Mouse (Mus musculus) cerebellum, adult 2 months (tissue): Measurements from ENCODE around the gene Traf2. TPM values are rescaled to one million over a fixed set of nuclear protein-coding genes. Genes with fewer than 3 reads are reported as not detected.

ENCODE experiments used
- DNase-seq, 2 experiments: peaks; one replicate each; pipeline ENCODE4 v3.0.0; 2021
- H3K27ac ChIP-seq: fragments of 200-500 bp; 2 replicates; pipeline ENCODE4 v1.5.1; 2012; ENCODE audit warnings: low read length, control low read depth, inconsistent platforms; ENCODE audit not compliant: insufficient read depth
- H3K27me3 ChIP-seq: fragments of 200-500 bp; 2 replicates; pipeline ENCODE4 v1.6.1; 2012; ENCODE audit warnings: inconsistent platforms, mild to moderate bottlenecking, low read length, moderate library complexity; ENCODE audit not compliant: control insufficient read depth, insufficient read depth
- H3K4me1 ChIP-seq: fragments of 200-500 bp; 2 replicates; pipeline ENCODE4 v1.6.1; 2011; ENCODE audit warnings: low read length; ENCODE audit not compliant: control insufficient read depth, insufficient read depth
- H3K4me3 ChIP-seq: fragments of 200-500 bp; replicated peaks from 2 replicates; pipeline ENCODE3; 2011; ENCODE audit warnings: mild to moderate bottlenecking, low read depth, low read length, control low read depth; ENCODE audit not compliant: insufficient read depth
- CTCF ChIP-seq: fragments of 200-500 bp; IDR thresholded peaks from 2 replicates; pipeline ENCODE4 v1.5.1; 2011; ENCODE audit warnings: low read depth, mild to moderate bottlenecking, control low read depth, low read length, moderate library complexity, borderline replicate concordance; ENCODE audit not compliant: insufficient read depth
- POLR2A ChIP-seq: fragments of 200-500 bp; IDR thresholded peaks from 2 replicates; pipeline ENCODE4 v1.6.1; 2011; ENCODE audit warnings: low read length, control low read depth, borderline replicate concordance; ENCODE audit not compliant: insufficient read depth
- WGBS: fragments of 180-500 bp; shearing (Covaris S2); methylation state at CpG from one replicate; pipeline ENCODE4 v1.1.7; 2018; 5-methylcytosine and 5-hydroxymethylcytosine counted together
- polyA plus RNA-seq: library from polyadenylated mRNA; depleted of rRNA; stranded (reverse); fragments of >200 nt; gene quantifications from 2 replicates; pipeline ENCODE4 v1.2.3, GENCODE M21; 2012

Traf2 gene
- polyA plus RNA-seq, 1 experiment: 12.3 TPM

DNA sequence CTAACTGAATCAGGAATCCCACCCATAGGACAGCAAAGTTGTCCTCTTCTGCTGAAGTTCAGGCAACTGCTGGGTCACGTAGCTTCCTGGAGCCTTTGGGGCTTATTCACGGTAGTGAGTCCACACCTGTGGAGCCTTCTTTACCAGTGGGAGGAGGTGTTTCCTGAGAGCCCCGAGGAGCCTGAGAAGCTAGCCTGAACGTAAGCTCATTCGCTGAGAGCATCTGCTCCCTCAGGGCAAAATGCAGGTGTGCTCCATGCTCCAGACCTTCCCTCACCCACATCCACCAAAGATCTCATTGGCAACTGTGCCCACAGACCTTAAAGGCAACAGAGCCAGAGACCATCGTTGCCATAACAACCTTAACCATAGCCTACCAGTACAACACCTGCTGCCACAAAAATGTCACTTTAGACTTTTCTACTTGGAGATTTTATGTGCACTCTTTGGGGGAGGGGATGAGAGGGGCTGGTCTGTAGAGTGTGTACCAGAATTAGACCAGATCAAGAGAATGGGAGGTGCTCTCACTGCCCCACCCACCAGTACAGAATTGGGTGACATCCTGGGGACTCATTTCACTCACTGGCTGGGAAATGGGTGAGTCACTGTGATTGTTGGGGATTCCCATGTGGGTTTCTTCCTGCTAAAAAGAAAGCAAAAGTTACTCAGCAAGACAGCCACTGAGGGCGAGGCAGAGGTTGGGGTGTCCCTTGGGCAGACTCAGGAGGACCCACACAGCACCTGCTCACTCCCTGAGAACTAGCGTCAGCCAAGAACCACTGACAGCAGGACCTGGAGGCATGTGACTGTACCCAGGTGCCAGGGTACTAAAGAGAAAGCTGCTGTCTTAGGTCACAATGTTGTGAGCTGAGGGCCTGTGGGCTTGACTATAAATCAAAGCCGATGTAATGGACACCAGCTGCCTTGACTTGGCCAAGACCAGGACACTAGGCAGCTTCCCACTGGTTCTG is 2.6 kb upstream of the Traf2 start:
- Histone ChIP-seq H3K27me3 (no peaks in the 10 kb centered on the region), H3K27ac (no peak overlapping the region), H3K4me3 (no peak overlapping the region), H3K4me1 (0 out of 2 replicates have a peak, but pooled peaks cover 3% of the 10 kb centered on the region)
- TF ChIP-seq CTCF (no peak), POLR2A (no peak)
- DNase-seq: peak in 1 of 2 experiments; percentile 7
- WGBS: 73% methylated on average over 9 of the region's 9 CpGs

DNA sequence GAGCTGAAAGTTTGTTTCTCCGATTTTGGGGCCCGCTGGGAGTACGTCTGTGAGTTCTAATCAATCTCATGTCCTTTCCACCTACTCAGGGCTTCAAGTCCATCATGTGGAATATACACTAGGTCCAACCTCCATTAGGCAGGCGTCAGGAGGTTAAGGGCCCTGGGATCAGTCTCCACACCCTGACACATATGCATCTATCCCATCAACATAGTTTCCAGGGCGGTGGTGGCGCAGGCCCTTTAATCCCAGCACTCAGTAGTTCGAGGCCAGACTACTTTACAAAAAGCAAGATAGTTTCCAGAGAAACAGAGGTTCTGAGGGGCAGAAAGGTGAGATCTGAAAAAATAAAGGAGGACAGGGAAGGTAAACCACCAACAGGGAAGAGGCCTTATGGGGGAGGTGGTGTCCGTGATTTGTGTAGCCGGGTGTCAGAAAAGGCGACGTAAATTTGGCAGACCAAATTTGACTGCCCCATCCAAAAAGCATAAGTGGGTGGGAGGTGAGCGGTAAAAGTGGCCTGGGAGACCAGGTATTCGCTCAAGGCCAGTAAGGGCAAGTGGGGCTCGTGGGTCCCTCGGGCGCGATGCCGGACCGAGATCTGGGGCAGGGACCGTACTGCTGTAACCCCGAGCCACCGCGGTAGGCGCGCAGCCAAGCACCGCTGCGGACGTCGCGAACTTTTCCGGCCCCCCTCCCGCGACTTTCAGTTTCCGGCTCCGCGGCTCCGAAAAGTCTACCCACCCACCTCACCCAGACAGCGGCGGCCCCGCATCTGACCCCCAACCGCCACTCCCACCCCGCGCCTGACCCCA is 537 bp downstream of the Traf2 start:
- TF ChIP-seq POLR2A: no peak
- 9% methylated on average over 42 of the region's 43 CpGs for WGBS
- Histone ChIP-seq H3K27me3 (no peaks in the 10 kb centered on the region), H3K4me1 (0 out of 2 replicates have a peak, but pooled peaks cover 6% of the 10 kb centered on the region), H3K4me3 (peak overlapping the region; percentile 71), H3K27ac (no peak overlapping the region)
- DNase-seq: no peak

DNA sequence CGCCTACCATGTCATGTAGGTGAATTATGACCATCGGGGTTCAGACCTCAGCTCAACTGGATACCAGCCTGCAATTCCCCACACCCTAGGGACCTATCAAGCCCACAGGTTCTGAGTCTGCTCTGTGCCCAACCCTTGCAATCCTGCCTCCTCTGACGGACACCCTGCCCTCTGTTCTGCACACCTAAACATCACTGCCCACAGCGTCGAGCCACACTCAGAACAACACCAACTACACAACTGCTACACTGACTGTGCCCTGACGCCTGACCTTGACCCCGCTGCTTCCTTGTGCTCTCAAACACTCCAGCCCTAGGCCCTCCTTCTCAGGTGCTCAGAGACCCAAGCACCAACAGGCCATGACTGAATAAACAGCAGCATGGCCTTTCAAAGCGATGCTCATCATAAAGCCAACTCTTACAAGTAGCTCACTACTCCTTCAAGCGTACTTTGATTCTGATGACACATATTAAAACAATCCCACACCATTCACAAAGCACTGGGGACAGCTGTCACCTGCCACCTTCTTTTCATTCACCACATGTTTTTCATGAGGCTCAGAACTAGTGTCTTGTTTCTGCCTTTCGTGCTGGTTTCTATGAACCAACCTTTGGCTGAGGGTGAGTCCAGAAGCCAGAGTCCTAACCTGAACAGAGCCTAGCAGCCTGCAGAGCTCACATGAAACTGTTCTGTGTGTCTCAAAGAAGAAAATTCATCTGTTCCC is 4.9 kb downstream of the Traf2 start:
- no peak for DNase-seq
- no peaks in the 10 kb centered on the region for H3K27me3 ChIP-seq
- H3K27ac ChIP-seq: no peak overlapping the region
- H3K4me1 ChIP-seq: peaks cover 6% of the 10 kb centered on the region; the same call in 1 of the 2 replicates
- WGBS: 91% methylated on average over 10 of the region's 10 CpGs
- TF ChIP-seq CTCF (no peak), POLR2A (no peak)
- H3K4me3 ChIP-seq: no peak overlapping the region

DNA sequence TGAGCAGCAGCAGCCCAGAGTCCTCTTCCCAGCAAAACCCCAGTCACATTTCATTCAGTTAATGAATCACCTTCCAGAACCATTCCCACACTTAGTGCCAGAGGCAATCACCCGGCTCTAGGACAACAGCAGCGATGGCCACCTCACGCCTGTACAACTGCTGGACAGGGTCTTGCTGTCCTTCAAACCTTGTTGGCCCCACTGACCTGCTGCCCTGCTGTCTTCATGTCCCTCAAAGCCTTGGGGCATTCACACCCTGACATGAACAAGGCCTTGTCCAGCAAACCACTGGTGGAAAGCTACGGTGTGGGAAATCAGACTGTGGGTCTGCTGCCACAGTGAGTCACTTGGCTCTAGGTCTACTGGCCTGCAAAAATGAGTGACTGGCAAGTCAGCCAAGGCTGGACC is 6.2 kb downstream of the Traf2 start:
- DNase-seq: no peak
- Histone ChIP-seq H3K27ac (no peak overlapping the region), H3K4me1 (peaks cover 6% of the 10 kb centered on the region; the same call in 1 of the 2 replicates), H3K4me3 (no peak overlapping the region), H3K27me3 (no peaks in the 10 kb centered on the region)
- TF ChIP-seq POLR2A (no peak), CTCF (no peak)
- WGBS: 89% methylated on average over 4 of the region's 4 CpGs

DNA sequence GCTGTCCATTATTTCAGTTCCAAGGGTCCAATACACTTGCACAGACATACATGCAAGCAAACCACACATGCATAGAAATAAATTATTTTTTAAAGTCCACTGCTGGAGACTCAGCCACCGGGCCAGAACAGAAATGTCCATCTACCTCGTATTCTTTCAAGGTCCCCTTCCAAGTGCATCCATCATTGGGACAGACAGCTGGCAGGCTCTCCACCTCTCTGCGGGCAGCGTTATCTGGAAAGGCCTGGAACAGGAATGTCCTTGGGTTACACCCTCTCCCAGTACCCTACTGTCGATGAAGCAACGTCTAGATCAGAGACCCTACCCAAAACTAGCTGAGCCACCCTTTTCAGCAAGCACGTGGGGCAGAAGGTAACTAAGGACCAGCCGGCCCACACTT is 10.2 kb downstream of the Traf2 start:
- peaks cover 15% of the 10 kb centered on the region for H3K4me1 ChIP-seq
- TF ChIP-seq CTCF (no peak), POLR2A (no peak)
- H3K4me3 ChIP-seq: no peak overlapping the region
- no peak overlapping the region for H3K27ac ChIP-seq
- no peaks in the 10 kb centered on the region for H3K27me3 ChIP-seq
- 87% methylated on average over 8 of the region's 8 CpGs for WGBS
- no peak for DNase-seq

DNA sequence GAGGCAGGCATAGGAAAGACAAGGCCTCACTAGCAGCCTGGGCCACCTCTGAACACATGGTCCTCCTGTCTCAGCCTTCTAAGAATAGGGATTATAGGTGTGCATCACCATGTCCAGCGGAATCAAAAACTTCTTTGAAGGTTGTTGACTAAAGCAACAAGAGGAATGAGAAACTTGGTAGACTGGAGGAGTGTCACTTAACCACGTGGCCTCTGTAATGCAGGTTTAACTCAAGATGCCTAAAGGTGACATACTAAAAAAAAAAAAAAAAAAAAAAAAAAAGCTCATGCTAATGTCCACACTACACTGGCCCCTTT is 11.9 kb downstream of the Traf2 start:
- TF ChIP-seq CTCF: no peak
- no peak for TF ChIP-seq POLR2A
- no peak overlapping the region for H3K4me3 ChIP-seq
- no peak for DNase-seq
- H3K27ac ChIP-seq: peak overlapping the region; percentile 45; the same call in 1 of the 2 replicates
- H3K4me1 ChIP-seq: peaks cover 14% of the 10 kb centered on the region
- WGBS: 98% methylated on average over 2 of the region's 2 CpGs
- no peaks in the 10 kb centered on the region for H3K27me3 ChIP-seq

DNA sequence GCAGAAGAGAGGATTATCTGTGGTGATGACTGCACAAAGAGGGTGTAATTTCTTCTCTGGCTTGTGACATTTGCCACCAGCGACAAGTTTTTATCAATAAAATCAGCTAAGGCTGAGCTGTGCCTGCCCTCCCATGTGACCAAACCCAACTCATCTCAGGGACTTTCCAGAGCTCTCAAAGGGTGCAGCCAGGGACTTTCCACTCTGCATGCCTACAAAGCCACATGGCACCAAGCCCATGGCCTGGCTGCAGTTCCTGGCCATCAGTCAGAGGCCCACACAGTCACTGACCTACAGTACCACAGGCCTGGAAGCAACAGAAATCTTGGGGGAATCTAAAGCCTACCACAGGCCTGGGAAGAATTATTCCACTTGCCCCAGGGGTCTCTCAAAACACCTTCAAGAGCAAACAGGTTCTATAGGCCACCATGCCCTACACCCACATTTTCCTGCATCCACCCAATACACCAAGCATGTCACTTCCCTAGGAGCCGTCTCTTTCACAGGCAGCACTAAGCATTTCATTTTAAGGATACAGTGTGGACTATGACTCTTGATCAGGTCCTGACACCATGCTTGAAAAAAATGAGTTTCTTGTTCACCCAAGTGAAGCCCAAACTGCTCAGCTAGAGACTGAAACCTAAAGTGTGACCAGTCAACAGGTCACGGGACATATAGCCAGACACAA is 12.4 kb downstream of the Traf2 start:
- no peak overlapping the region for H3K4me3 ChIP-seq
- TF ChIP-seq CTCF (no peak), POLR2A (no peak)
- peak overlapping the region; percentile 45; the same call in 1 of the 2 replicates for H3K27ac ChIP-seq
- H3K4me1 ChIP-seq: peaks cover 14% of the 10 kb centered on the region
- H3K27me3 ChIP-seq: no peaks in the 10 kb centered on the region
- 52% methylated on average over 3 of the region's 3 CpGs for WGBS
- peak; percentile 88 to 91 for DNase-seq
